Mouse (Mus musculus): ENCODE measurements around the gene Pced1b.
"Not testable (repeated sequence)": the region's sequence is repeated elsewhere in the genome, so short reads cannot be mapped to it uniquely, and the experiment has no call there.

Pced1b gene

DNA sequence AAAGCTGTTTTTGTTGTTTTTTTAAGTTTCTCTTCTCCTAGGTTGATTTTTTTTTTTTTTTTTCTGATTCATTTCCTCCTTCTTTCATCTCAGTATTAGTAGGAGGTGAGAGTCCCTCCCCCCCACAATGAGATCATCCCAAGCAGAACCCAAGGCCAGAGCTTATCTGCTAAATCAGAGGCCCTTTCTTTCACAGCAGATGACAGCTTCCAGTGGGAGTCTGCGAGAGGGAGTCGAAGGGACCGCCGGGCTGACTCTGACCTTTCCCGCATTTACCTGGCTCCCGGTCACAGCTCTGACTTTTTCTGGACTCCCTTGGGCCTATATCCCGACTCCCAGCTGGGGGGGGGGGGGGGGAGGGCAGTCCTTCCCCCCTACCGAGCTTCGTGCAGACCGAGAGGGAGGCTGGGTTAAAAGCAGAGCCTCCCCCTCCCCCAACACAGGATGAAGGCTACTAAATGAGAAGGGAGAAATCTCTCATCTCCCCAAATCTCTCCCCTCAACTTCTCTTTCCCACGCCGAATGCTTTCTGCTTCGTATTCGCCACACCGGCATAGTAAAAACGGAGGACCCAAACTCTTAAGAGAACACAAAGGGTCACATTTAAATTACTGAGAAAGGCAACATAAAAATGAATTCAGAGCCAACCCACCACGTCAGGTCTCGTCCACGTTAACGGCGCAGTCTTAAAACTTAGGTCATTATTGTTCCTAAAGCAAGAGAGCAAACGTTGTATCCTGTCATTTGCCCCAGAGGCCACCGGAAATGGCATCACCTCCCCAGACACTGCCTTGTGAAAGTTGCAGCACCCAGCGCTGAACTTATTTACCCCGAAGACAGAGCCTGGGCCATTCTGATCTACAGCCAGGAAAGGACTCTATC is 126.5 kb downstream of the Pced1b start:
- no peak for DNase-seq (ENCODE audit: low spot score)

DNA sequence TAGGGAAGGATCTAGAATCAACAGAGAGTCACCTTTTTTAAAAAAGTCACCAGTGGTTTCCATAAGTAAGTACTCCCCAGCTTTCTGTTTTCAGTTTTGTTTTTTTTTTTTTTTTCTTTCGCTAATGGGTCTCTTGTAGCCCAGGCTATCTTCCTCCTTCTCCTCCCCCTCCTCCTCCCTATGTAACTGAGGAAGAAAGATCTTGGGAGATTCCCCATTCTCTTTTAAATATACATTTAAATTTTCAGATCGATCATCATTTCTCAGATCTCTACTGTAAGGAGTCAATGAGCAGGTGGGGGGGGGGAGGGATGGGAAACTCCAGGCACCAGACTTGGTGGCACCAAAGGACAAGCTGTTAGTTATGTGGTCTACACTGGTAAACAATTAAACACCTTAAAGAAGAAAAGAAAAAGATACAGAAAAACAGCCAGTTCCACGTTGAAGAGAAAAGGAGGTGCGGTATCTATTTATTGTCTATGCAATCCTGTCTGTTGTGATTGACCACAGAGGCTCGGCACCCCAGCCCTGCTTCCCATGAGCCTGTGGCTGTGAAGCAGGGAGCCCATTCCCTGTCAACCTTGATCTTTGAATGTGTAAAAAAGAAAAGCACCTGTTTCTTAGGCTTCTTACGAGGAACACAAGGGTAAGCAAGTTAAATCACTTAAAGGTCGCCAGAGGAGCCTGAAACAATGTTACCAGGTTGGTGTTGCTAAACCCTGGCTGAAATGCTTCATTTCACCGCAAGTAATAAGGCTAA is 127.4 kb downstream of the Pced1b start:
- no peak for DNase-seq (ENCODE audit: low spot score)

DNA sequence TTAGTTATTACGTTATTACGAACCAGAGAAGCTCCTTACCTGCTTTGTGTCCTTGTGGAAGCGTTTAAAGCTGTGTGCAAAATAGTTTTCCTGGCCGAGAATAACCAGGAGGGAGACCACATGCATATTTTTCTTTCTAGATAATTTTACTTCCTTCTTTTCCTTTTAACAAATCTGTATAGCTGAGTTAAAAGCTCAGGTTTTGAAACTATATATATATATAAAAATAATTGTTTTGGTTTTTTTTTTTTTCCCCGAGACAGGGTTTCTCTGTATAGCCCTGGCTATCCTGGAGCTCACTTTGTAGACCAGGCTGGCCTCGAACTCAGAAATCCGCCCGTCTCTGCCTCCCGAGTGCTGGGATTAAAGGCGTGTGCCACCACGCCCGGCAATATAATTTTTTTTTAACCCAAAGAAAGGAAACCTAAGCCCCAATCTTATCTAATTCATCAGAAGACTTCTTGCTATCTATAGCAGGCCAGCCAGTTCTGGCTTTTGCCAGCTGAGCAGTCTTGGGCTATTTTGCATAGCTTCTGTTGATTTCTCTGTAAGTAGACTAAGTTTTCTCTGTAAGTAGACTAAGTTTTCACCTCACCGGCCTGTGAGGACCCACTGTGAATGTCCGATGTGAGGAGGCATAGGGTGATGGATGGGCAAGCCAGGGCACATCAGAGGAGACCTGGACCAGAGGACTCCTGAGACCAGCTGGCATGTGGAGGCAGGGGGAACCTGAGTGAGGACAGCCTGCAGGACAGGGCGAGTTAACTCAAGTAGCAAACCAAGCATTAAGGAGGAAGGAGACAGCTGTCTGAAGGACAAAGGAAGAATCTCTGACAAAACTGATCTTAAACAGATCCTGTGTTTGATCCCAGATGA is 128.2 kb downstream of the Pced1b start:
- no peak for DNase-seq (ENCODE audit: low spot score)

DNA sequence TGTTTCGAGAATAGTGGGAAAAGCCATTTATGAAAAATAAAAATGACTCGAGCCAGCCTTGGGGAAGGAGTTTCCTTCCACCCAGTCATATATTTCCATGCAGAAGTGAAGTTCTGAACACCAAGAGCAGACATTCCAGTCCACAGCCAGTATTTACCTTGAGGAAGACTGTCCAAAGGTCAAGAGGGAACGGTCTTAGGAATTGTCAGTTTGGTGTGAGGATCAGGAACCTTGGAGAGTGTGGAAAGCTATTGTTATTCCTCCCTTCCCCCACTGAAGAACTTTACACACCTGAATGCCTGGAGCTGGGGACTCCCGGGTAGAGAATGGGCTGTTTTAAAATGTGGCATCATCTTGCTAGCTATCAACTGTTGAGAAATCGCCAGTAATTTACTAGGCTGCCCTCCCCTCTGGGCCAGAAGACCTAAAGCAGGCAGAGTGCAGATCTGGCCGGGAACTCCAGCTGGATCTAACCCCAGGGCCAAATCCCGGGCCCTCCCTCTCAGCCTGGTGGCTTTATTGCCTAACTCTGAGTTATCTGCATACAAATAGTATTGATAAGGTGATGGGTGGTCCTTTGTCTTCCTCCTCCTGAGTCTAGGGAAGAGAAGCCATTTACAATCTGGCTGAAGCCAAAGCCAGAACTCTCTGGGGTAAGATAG is 129.3 kb downstream of the Pced1b start:
- no peak for DNase-seq (ENCODE audit: low spot score)

DNA sequence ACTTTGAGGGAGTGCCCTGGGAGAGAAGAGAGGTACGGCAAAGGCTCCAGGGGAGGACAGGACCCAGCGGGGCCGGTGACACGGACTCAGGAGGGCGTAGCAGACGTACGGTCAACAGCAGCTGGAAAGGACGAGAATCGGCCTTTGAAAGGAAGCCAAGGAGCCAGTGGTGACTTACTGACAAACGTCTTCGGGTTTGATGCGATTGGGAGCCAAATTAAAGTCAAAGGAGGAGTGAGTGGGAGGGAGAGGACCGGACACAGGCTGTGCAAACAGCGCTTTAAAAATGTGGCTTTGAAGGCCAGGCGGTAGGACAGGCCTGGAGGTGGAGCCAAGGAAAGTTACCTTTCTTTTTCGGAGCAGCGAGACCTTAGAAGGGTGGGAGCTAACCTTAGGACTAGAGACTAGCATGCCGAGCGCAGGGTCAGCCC is 129.9 kb downstream of the Pced1b start:
- DNase-seq (ENCODE audit: low spot score), result no peak

DNA sequence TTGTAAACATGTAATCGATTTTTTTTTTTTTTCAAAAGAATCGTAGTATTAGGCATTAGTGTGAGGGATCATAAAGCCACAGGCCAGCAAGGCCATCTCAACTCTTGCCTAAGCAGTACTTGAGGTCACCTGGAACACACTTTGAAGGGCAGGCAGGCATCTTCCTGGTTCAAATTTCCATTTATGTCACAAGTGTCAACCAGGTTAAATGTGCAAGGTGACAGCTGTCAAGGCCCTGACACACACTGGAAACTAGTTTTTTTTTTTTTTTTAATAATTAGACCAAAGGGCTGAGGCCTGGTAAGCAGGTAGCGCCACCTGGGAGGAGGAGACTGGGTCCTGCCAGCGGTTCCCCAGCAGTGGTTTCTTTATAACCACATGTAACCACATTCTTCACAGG is 131.2 kb downstream of the Pced1b start:
- no peak for DNase-seq (ENCODE audit: low spot score)

DNA sequence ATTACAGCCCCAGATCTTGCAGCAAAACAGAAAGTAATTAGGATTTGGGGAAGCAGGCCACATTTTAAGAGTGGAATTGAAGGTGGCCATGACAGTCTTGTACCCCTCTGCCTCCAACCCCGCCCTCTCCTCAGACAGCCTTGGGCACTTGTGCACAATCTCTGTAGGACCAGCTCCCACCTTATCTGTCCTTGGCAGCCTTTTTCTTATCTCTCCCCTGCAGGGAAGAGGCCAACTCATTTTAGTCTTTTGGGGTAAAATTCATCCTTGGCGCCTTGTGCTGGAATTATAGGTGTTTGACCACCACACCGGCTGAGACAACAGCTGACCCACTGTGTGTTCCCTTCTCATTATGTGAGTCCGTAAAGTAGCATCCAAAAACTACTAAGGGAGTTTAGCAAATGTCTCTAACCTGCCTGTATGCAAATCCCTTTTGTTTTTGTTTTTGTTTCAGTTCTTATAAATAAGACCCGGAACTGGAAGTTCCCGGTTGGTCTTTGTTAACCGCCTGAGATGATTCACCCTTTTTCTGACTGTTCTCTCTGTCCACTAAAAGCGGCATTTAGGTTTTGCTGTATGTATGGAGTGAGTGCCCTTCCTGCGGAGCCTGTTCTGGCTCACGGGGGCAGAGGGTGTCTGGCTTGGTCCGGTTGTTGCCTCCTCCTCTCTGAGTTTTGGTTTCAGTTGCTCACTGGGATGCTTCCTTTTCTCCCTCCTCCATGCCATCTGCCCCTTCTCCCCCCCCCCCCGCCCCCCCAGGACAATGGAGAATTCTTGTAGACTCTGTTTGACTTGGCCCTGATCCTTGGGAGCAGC is 132.8 kb downstream of the Pced1b start:
- DNase-seq (ENCODE audit: low spot score), result peak; percentile 84

DNA sequence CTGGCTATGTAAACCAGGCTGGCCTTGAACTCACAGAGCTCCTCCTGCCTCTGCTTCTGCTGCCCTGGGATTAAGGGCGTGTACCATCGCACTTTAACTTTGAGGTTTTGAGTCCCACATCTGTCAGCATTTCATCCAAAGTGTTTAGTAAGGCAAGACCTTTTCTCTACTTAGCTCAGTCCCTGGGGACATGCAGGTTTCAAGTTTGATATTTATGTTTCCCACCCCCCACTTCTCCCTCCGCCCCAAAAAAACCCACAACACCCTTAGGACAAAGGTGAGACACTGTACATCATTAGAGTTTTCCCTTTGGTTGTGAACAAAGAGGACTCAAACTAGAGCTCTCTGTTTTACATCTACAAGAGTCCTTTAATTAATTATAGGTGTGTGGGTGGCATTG is 135.7 kb downstream of the Pced1b start:
- DNase-seq (ENCODE audit: low spot score), result no peak

DNA sequence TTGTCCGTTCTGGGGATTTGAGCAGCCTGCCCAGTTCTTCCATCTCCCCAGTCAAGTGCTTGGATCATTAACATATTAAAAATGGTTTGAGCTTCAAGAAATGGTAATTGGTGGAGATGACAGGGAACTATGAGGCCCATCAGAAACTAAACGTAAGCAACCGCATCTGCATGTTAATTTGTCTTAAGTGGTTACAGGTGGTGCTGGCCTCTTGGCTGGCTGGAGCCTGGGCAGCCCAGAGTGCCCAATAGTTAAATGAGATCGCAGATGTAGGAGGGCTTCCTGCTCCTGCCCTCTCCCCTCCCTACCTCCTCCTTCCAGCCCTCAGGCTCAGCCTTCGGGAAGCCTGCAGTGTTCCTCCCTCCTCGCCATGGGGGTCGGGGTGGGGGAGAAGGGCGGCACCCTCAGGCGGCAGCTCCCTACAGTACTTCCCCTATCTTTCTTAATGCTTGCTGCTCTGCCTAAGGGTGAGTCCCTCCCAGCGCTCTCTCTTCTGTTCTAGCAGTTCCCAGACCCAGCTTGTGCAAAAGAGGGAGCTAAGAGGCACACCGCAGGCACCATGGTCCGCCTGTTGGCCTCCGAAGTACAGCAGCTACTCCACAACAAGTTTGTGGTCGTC is 136.7 kb downstream of the Pced1b start:
- no peak for DNase-seq (ENCODE audit: low spot score)

DNA sequence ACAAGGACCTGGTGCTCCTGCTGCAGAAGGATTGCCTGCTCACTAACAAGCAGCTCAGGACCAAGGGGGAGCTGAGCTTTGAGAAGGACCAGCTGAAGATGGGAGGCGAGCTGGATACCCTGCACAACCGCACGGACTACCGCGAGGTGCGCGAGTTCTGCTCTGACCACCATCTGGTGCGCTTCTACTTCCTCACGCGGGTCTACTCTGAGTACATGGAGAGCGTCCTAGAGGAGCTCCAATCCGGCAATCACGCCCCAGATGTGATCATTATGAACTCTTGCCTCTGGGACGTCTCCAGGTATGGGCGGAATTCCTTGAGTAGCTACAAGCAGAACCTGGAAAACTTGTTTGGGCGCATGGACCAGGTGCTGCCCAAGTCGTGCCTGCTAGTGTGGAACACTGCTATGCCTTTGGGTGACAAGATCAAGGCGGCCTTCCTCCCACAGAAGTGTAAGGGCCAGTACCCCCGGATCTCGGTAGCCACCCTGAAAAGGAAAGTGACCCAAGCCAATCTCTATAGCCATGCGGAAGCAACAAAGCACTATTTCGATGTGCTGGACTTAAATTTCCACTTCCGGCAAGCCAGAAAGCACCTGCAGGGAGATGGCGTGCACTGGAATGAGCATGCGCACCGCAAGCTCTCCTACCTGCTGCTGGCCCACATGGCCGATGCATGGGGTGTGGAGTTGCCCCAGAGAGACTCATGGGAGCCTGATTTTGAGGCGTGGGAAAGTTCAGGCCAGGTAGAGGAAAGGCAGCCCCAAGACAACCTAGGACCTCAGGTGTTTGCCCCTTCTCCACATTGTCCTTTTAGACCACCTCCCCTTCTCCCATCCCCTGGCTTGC is 137.5 kb downstream of the Pced1b start:
- no peak for DNase-seq (ENCODE audit: low spot score)

DNA sequence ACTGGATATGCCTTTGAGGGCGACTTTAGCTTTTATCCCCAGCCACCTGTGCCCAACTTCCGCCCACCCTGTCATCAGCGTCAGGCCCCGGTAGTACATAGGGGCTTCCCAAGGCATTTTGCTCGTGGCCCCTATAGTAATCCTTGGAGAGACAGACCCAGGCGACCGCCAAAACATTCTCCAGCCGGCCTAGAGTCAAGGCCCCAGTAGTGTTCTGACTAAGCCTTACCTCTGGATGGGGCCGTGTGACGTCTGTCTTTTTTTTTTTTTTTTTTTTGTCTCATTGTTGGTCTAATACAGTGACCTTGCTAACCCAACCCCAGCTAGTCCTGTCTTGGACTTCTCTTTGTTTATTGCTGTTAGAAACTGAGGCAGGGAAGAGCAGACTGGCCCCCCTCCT is 138.3 kb downstream of the Pced1b start:
- DNase-seq (ENCODE audit: low spot score), result not testable (repeated sequence)

DNA sequence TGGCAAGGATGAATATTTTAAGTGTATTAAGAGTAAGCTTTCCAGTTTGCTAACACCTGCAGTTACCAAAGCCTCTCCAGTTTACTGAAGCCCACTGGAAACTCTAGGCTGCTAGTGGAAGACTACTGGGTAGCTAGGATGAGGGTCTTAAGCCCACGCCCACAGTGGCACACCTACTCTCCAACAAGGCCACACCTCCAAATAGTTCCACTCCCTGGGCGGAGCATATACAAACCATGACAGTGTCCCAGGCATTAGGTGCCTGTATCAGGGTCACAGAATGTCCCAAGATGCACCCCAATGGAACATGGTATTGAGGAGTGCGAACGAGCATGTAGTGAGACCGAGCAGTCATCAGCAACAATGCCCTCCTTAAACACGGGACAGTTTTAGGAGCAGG is 140.9 kb downstream of the Pced1b start:
- no peak for DNase-seq (ENCODE audit: low spot score)

DNA sequence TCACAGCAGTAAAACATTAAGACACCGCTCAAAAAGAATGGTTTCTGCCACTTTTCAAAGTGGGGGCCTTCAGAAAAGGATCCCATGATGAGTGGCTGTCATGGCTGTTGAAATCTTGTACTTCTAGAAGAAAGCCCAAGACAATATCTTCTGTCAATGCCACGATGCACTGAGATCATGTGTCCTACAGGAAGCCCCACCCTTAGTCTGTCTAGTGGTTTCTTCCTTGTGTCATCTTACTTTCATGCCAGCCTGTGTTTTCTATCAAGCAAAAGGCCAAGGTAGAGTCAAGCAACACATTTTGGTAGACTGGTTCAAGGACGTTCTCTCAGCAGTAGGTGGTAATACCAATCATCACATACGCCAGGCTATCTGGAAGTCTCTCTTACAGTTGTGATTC is 142.7 kb downstream of the Pced1b start:
- no peak for DNase-seq (ENCODE audit: low spot score)

DNA sequence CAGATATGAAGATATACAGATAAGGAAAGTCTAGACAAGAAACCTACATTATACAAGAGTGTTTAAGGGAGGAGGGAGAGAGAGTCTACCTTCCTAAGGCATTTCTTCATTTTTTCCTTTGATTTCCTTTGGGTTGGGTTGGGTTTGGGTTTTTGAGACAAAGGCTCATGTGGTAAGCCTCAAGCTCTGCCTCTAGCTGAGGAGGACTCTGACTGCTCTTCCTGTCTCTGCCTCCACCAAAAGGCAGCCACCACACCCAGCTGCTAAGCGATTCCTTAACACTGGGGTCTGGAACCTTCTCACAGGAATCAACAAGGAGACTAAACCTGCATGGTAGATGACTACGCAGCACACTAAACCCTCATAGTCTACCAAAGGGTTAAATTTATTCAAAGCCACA is 143.9 kb downstream of the Pced1b start:
- no peak for DNase-seq (ENCODE audit: low spot score)

DNA sequence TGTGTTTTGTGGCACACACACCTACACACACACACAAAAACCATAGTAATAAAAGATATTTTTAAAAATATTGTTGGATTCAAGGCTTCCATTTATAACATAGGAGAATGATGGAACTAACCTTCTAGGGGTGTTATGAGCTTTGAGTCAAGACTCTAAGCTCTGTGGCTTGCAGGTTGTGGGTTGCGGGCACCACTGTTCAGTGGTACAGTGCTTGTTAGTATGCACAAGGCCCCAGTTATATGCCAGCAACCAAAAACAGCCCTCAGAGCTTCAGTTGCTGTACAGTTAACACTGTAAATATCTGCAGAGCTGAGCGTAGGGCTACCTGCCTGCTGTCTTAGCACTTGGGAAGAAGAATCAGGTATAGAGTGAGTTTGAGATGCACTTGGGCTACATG is 144.5 kb downstream of the Pced1b start:
- no peak for DNase-seq (ENCODE audit: low spot score)

DNA sequence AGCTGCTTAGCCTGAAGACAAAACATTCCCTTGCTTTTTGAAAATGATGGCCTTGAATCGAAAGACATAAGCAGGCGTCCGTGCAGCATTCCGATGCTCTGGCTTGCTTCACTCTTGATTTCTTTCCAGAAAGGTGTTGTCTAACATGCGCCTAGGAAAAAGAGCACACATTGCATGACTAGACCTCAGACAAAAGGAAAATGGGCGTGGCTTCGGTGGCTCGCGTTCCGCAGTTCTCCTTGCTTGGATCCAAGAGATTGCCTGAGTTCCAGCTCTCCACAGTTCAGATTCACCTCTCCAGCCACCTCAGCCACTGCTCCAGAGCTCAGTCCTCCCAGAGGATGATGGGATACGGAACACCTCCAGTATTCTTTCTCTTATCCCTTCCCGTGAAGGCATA is 147.7 kb downstream of the Pced1b start:
- no peak for DNase-seq (ENCODE audit: low spot score)

DNA sequence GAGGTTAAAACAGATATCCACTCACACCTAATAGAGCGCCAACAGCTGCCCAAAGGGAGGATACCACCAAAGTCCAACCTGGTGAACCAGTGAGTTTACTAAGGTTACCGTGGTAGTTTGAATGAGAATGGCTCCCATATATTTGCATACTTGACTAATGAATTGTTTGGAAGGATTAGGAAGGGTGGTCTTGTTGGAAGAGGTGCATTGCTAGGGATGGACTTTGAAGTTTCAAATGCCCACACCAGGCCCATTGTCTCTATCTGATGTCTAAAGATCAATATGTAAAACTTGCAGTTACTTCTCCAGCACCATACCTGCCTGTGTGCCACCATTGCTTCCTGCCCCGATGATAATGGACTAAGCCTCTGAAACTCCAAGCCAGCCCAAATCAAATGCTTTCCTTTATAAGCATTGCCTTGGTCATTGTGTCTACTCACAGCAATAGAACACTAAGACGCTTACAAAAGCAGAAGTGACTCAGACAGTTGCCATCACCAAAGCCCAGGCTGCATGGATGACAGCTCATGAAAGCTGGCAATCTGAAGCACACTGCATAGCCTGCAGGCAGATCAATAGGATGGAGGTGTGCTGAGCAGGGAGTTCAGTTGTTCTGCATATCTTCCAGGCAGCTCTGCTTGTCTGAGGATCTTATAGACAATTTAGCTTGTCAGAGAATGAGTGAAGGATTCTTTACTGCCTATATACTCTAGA is 149.8 kb downstream of the Pced1b start:
- DNase-seq (ENCODE audit: low spot score), result no peak

DNA sequence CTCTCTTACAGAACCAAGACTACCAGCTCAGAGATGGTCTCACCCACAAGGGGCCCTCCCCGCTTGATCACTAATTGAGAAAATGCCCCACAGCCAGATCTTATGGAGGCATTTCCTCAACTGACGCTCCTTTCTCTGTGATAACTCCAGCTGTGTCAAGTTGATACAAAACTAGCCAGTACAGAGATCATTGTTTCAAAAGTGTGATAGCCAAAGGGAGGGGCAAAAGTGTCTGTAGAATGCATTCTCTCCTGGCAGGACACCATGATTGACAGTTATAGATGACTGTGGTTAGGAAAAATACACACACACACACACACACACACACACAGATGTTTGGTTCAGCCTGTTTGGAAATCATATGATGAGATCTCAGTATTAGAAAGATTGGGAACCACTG is 150.9 kb downstream of the Pced1b start:
- no peak for DNase-seq (ENCODE audit: low spot score)

DNA sequence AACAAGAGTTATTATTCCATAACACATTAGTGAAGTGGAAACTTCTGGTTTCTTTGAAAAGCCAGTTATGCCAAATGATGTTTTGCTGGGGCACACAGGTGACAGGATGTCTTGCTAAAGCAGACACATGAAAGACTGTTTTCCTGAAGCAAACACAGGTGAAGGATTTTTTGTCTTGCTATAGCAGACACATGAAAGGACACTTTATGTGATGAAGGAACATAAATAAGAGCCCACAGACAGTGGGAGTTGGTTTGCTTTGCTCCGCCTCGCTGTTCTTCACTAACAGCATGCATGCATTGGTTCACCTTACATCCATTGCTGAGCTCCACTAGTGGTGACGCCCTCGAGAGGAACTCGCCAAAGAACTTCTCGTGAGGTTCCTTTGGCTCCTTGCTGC is 154.0 kb downstream of the Pced1b start:
- DNase-seq (ENCODE audit: low spot score), result no peak

Measured in c-Kit-positive CD71-positive TER-119-positive erythroid progenitor cells, embryonic 14.5 days (primary cell).